8 mouse cellular contexts compared by ENCODE assay signal in genomic region chr6:4746036-4746695, GRCm38 (mm10). TPM values are rescaled to one million over a fixed set of nuclear protein-coding genes. Genes with fewer than 3 reads are reported as not detected.
DNase-seq lines count a peak whose midpoint lies in the region; ATAC-seq and TF ChIP-seq lines count a peak whose summit lies in the region.

No protein-coding gene starts in this region.

- WGBS in hindbrain, embryonic 10.5 days = 44% methylated on average over 22 of the region's 22 CpGs
- WGBS in lung, postnatal 0 days = 48% methylated on average over 22 of the region's 22 CpGs

- H3K9me3 ChIP-seq in hindbrain, embryonic 10.5 days = peaks cover 30% of the 10 kb centered on the region
- H3K9me3 ChIP-seq in lung, postnatal 0 days (ENCODE audit: low read length) = 0 out of 2 replicates have a peak, but pooled peaks cover 3% of the 10 kb centered on the region

- ATAC-seq in lung, postnatal 0 days = no peak

- peak; percentile 29 for DNase-seq in ovary, postnatal 36 days (ENCODE audit: low spot score)
- DNase-seq in ovary, postnatal 14 days (ENCODE audit: low spot score) = no peak
- peak; percentile 70 for DNase-seq in embryo, embryonic 11 days
- no peak for DNase-seq in hindbrain, embryonic 10.5 days (ENCODE audit: low spot score)
- peak; percentile 10 for DNase-seq in lung, postnatal 0 days (ENCODE audit: low spot score)
- peak; percentile 69 for DNase-seq in testis, postnatal 10 days (ENCODE audit: low spot score)
- DNase-seq in thymus, postnatal 25 days = no peak
- no peak for DNase-seq in thymus, postnatal 36 days

- TF ChIP-seq EP300 in lung, postnatal 0 days (IDR thresholded peaks at IDR 0.05) = no peak

- no peak for TF ChIP-seq CTCF in lung, postnatal 0 days (IDR thresholded peaks at IDR 0.05)

- peak overlapping the region; percentile 61 for H3K4me2 ChIP-seq in lung, postnatal 0 days (replicated peaks; ENCODE audit: low read depth, low read length)

- H3K27ac ChIP-seq in hindbrain, embryonic 10.5 days = peak overlapping the region; percentile 96
- peak overlapping the region; percentile 77 for H3K27ac ChIP-seq in lung, postnatal 0 days (ENCODE audit: low read length)

- H3K4me1 ChIP-seq in hindbrain, embryonic 10.5 days (replicated peaks) = peaks cover 19% of the 10 kb centered on the region
- H3K4me1 ChIP-seq in lung, postnatal 0 days (ENCODE audit: insufficient read depth, low read depth, low read length) = no peaks in the 10 kb centered on the region

- H3K4me3 ChIP-seq in hindbrain, embryonic 10.5 days = peak overlapping the region; percentile 63
- H3K4me3 ChIP-seq in lung, postnatal 0 days (ENCODE audit: low read depth, low read length) = peak overlapping the region; percentile 51

- peaks cover 13% of the 10 kb centered on the region; the same call in 1 of the 2 replicates for H3K36me3 ChIP-seq in hindbrain, embryonic 10.5 days
- no peaks in the 10 kb centered on the region for H3K36me3 ChIP-seq in lung, postnatal 0 days (ENCODE audit: insufficient read depth, low read length)

- no peaks in the 10 kb centered on the region for H3K27me3 ChIP-seq in hindbrain, embryonic 10.5 days (ENCODE audit: insufficient read depth, poor library complexity, severe bottlenecking)
- H3K27me3 ChIP-seq in lung, postnatal 0 days (replicated peaks; ENCODE audit: insufficient read depth, low read length) = no peaks in the 10 kb centered on the region

- H3K9ac ChIP-seq in lung, postnatal 0 days (replicated peaks; ENCODE audit: low read depth) = peak overlapping the region; percentile 60

RNA-seq across cellular contexts. Expression of gene Sgce, which starts 0.8 kb away (rescaled TPM):
- 60.9 and 65.9 TPM in 2 replicates for polyA plus RNA-seq in hindbrain, embryonic 10.5 days (2016; fragmentation: Nextera tagmentation; extraction: Ambion mirVana)
- 84.5 and 101 TPM in 2 replicates for polyA plus RNA-seq in lung, postnatal 0 days (2015; fragmentation: Nextera tagmentation; extraction: Ambion mirVana)

RNA-seq across cellular contexts. Expression of gene Peg10, which starts 0.9 kb away (rescaled TPM):
- polyA plus RNA-seq in hindbrain, embryonic 10.5 days (2016; fragmentation: Nextera tagmentation; extraction: Ambion mirVana) = 9.3 and 12.3 TPM in 2 replicates
- 0.39 and 0.49 TPM in 2 replicates for polyA plus RNA-seq in lung, postnatal 0 days (2015; fragmentation: Nextera tagmentation; extraction: Ambion mirVana)

Comparison
In these comparisons a context has a peak if more than half of its experiments do, and no peak if none do; other contexts are left out.
1. DNase-seq: peak in ovary, postnatal 36 days (single experiment), embryo, embryonic 11 days (single experiment), lung, postnatal 0 days (single experiment) and testis, postnatal 10 days (single experiment); none in ovary, postnatal 14 days (single experiment), hindbrain, embryonic 10.5 days (single experiment), thymus, postnatal 25 days (single experiment) and thymus, postnatal 36 days (0 of 2).